Mouse (Mus musculus) lung, embryonic 16.5 days (tissue): ENCODE measurements around the gene Icam4. TPM values are rescaled to one million over a fixed set of nuclear protein-coding genes. Genes with fewer than 3 reads are reported as not detected.

Experiments used
- ATAC-seq: fragments of 200-750 bp; cut with Nextera tagmentation; 2 replicates; pipeline ENCODE4 v1.8.0; 2017; ENCODE audit warnings: low read depth, mild to moderate bottlenecking, moderate library complexity
- H3K27ac ChIP-seq: fragments of 300-500 bp; sonication (generic); 2 replicates; pipeline ENCODE4 v1.5.1; 2014; ENCODE audit warnings: mild to moderate bottlenecking, control low read depth, low read length
- H3K27me3 ChIP-seq: fragments of 300-500 bp; sonication (generic); 2 replicates; pipeline ENCODE4 v1.6.1; 2014; ENCODE audit warnings: low read depth, low read length, mixed read lengths; ENCODE audit not compliant: control insufficient read depth, insufficient read depth
- H3K36me3 ChIP-seq: fragments of 300-500 bp; sonication (generic); 2 replicates; pipeline ENCODE4 v1.6.1; 2014; ENCODE audit warnings: low read length; ENCODE audit not compliant: control insufficient read depth, insufficient read depth
- H3K4me1 ChIP-seq: fragments of 300-500 bp; sonication (generic); replicated peaks from 2 replicates; pipeline ENCODE4 v1.6.1; 2014; ENCODE audit warnings: low read length, mixed read lengths; ENCODE audit not compliant: control insufficient read depth, insufficient read depth
- H3K4me2 ChIP-seq: fragments of 300-500 bp; sonication (generic); 2 replicates; pipeline ENCODE4 v1.6.1; 2014; ENCODE audit warnings: low read depth, low read length, control low read depth
- H3K4me3 ChIP-seq: fragments of 300-500 bp; sonication (generic); 2 replicates; pipeline ENCODE4 v1.5.1; 2014; ENCODE audit warnings: mild to moderate bottlenecking, low read length, control low read depth
- H3K9ac ChIP-seq: fragments of 300-500 bp; sonication (generic); 2 replicates; pipeline ENCODE4 v1.6.1; 2014; ENCODE audit warnings: low read length, control low read depth
- H3K9me3 ChIP-seq: fragments of 300-500 bp; sonication (generic); 2 replicates; pipeline ENCODE4 v1.6.1; 2016; ENCODE audit warnings: low read length; ENCODE audit not compliant: control insufficient read depth
- WGBS: fragments of 180-500 bp; shearing (Covaris S2); extraction: QIAGEN DNeasy Blood & Tissue Kit; methylation state at CpG from one replicate; pipeline ENCODE4 v1.1.7; 2014; 5-methylcytosine and 5-hydroxymethylcytosine counted together
- microRNA counts: library from miRNA; unstranded; fragments of <30 nt; microRNA quantifications from one replicate; lab custom pipeline; 2016
- microRNA-seq: library from miRNA; unstranded; fragments of <30 nt; microRNA quantifications from one replicate; pipeline ENCODE4, GENCODE M21; 2016
- polyA plus RNA-seq: library from polyadenylated mRNA; unstranded; fragments of >200 nt; fragmentation: Nextera tagmentation; extraction: Ambion mirVana; gene quantifications from 2 replicates; pipeline ENCODE4 v1.2.1, GENCODE M21; 2015

Gene Icam4
- polyA plus RNA-seq, 1 experiment from 2014 or later, result 2.2 TPM

- Histone ChIP-seq H3K27me3 (no peaks in the 10 kb centered on the region), H3K36me3 (peaks cover 24% of the 10 kb centered on the region), H3K4me2 (peak overlapping the region; percentile 78), H3K4me3 (peak overlapping the region; percentile 68), H3K9ac (peak overlapping the region; percentile 78), H3K4me1 (peaks cover 7% of the 10 kb centered on the region), H3K9me3 (no peaks in the 10 kb centered on the region), H3K27ac (no peak overlapping the region)
- peak; percentile 2; the same call in 1 of the 2 replicates for ATAC-seq
- 6% methylated on average over 4 of the region's 4 CpGs for WGBS
Measured at GRCm38 (mm10) chr9:21072641-21073040, 43.5 kb downstream of the Icam4 start.

- H3K27ac ChIP-seq, result peak within 1 kb of the TSS; percentile 62
- H3K4me3 ChIP-seq, result peak within 1 kb of the TSS; percentile 68
- H3K36me3 ChIP-seq, result peaks cover 28% of the 10 kb centered on the region
- H3K9me3 ChIP-seq, result no peaks in the 10 kb centered on the region
- peak within 1 kb of the TSS; percentile 78 for H3K4me2 ChIP-seq
- H3K4me1 ChIP-seq, result peaks cover 7% of the 10 kb centered on the region
- no peaks in the 10 kb centered on the region for H3K27me3 ChIP-seq
- peak; percentile 95 for ATAC-seq
- 2% methylated on average over 58 of the region's 58 CpGs for WGBS
- peak within 1 kb of the TSS; percentile 78 for H3K9ac ChIP-seq
Measured at GRCm38 (mm10) chr9:21073044-21073840, 44.1 kb downstream of the Icam4 start, which contains the start of the genes Gm49373 and Fdx1l. Gene Gm49373, minus strand, starts transcription at chr9:21073096. Gene Fdx1l, minus strand, starts transcription at chr9:21073614.

- Histone ChIP-seq H3K4me3 (no peak overlapping the region), H3K27me3 (no peaks in the 10 kb centered on the region), H3K9ac (no peak overlapping the region), H3K27ac (peak overlapping the region; percentile 62; the same call in 1 of the 2 replicates), H3K4me1 (peaks cover 7% of the 10 kb centered on the region), H3K4me2 (0 out of 2 replicates have a peak overlapping the region, but pooled peaks have one; percentile 78), H3K36me3 (peaks cover 37% of the 10 kb centered on the region), H3K9me3 (no peaks in the 10 kb centered on the region)
- 82% methylated on average over 1 of the region's 1 CpGs for WGBS
- ATAC-seq, result no peak
Measured at GRCm38 (mm10) chr9:21074173-21074572, 45.0 kb downstream of the Icam4 start.

- Histone ChIP-seq H3K27ac (no peak overlapping the region), H3K9me3 (no peaks in the 10 kb centered on the region), H3K36me3 (peaks cover 52% of the 10 kb centered on the region), H3K4me3 (no peak overlapping the region), H3K4me1 (peaks cover 7% of the 10 kb centered on the region), H3K27me3 (no peaks in the 10 kb centered on the region), H3K4me2 (no peak overlapping the region), H3K9ac (no peak overlapping the region)
- ATAC-seq, result no peak
- 80% methylated on average over 3 of the region's 3 CpGs for WGBS
Measured at GRCm38 (mm10) chr9:21075625-21076024, 46.5 kb downstream of the Icam4 start.

MicroRNAs within 50 kb of the gene (microRNA counts, 519-probe panel; counts per million panel counts)
- 3,277 counts per million, percentile 64 among the panel's probes with 10 or more counts for microRNA mmu-miR-1900 (lab: Ali Mortazavi, UCI)

Small RNAs within 50 kb of the gene (microRNA-seq; reads per million reads assigned to microRNA genes)
- not detected for gene Mir1900
- gene Mir7082, result not detected

Other genes starting within 250 kb of the Icam4 start
- 1.2 and 1.8 TPM in 2 replicates for gene Col5a3, start 214.3 kb upstream of the Icam4 start, polyA plus RNA-seq
- not detected in 2 replicates for gene Rdh8, start 210.9 kb upstream of the Icam4 start, polyA plus RNA-seq
- gene A230050P20Rik, start 160.7 kb upstream of the Icam4 start, polyA plus RNA-seq, result 18.8 and 22.4 TPM in 2 replicates
- gene Angptl6, start 149.6 kb upstream of the Icam4 start, polyA plus RNA-seq, result 2.7 and 3.1 TPM in 2 replicates
- gene Ppan, start 141.2 kb upstream of the Icam4 start, polyA plus RNA-seq, result 57.3 and 64.1 TPM in 2 replicates
- 255 and 258 TPM in 2 replicates for gene Eif3g, start 130.8 kb upstream of the Icam4 start, polyA plus RNA-seq
- gene Dnmt1, start 69.5 kb upstream of the Icam4 start, polyA plus RNA-seq, result 92.5 and 97.1 TPM in 2 replicates
- 63.5 and 67.2 TPM in 2 replicates for gene S1pr2, start 52.6 kb upstream of the Icam4 start, polyA plus RNA-seq
- gene Mrpl4, start 26.6 kb upstream of the Icam4 start, polyA plus RNA-seq, result 156 TPM in 2 replicates
- gene Icam1, start 13.4 kb upstream of the Icam4 start, polyA plus RNA-seq, result 76.2 and 93.0 TPM in 2 replicates
- gene Icam5, start 2.7 kb downstream of the Icam4 start, polyA plus RNA-seq, result 0.24 and 0.33 TPM in 2 replicates
- 1.1 and 1.2 TPM in 2 replicates for gene Zglp1, start 37.7 kb downstream of the Icam4 start, polyA plus RNA-seq
- 0.09 and 0.49 TPM in 2 replicates for gene Gm49373, start 43.7 kb downstream of the Icam4 start, polyA plus RNA-seq
- 44.1 and 46.5 TPM in 2 replicates for gene Fdx1l, start 44.2 kb downstream of the Icam4 start, polyA plus RNA-seq
- gene Gm38431, start 62.6 kb downstream of the Icam4 start, polyA plus RNA-seq, result 1.2 and 3.3 TPM in 2 replicates
- gene Raver1, start 62.6 kb downstream of the Icam4 start, polyA plus RNA-seq, result 56.8 and 69.1 TPM in 2 replicates
- gene Tyk2, start 101.9 kb downstream of the Icam4 start, polyA plus RNA-seq, result 16.9 and 18.1 TPM in 2 replicates
- 265 and 301 TPM in 2 replicates for gene Cdc37, start 120.6 kb downstream of the Icam4 start, polyA plus RNA-seq
- gene Pde4a, start 136.3 kb downstream of the Icam4 start, polyA plus RNA-seq, result 9.7 and 11.0 TPM in 2 replicates
- 60.4 and 61.3 TPM in 2 replicates for gene Keap1, start 210.0 kb downstream of the Icam4 start, polyA plus RNA-seq
- gene S1pr5, start 219.1 kb downstream of the Icam4 start, polyA plus RNA-seq, result 0.11 and 0.21 TPM in 2 replicates
- gene Atg4d, start 235.9 kb downstream of the Icam4 start, polyA plus RNA-seq, result 39.9 and 42.3 TPM in 2 replicates